Mouse (Mus musculus) 416B (cell line): ENCODE data around the gene Olfr688.
A peak's percentile ranks its signal among the peaks of the same experiment; 100 is the strongest.

ENCODE experiments used
- DNase-seq: peaks from one replicate; pipeline ENCODE4 v3.0.0; 2011; ENCODE audit warnings: low read depth

Olfr688 gene

GRCm38 (mm10) chr7:105287795-105288194 is at the start of gene Olfr688:
TSS of gene Olfr688 (plus strand) at chr7:105288095.
- DNase-seq, result no peak

GRCm38 (mm10) chr7:105247671-105248070 is 40.2 kb upstream of the Olfr688 start:
- DNase-seq, result no peak

GRCm38 (mm10) chr7:105248197-105248596 is 39.7 kb upstream of the Olfr688 start:
- no peak for DNase-seq

- DNase-seq, result peak; percentile 56
Observed at GRCm38 (mm10) chr7:105256656-105257055, 31.2 kb upstream of the Olfr688 start.

- DNase-seq, result no peak
Observed at GRCm38 (mm10) chr7:105272426-105272825, 15.5 kb upstream of the Olfr688 start.

- DNase-seq, result no peak
Observed at GRCm38 (mm10) chr7:105290051-105290450, 2.2 kb downstream of the Olfr688 start.

- no peak for DNase-seq
Observed at GRCm38 (mm10) chr7:105310865-105311264, 23.0 kb downstream of the Olfr688 start, which contains the start of gene Olfr689. TSS of gene Olfr689 (plus strand) at chr7:105311165.

- no peak for DNase-seq
Observed at GRCm38 (mm10) chr7:105325302-105325701, 37.4 kb downstream of the Olfr688 start.

- no peak for DNase-seq
Observed at GRCm38 (mm10) chr7:105334004-105334403, 46.1 kb downstream of the Olfr688 start, which contains the start of gene Olfr690. TSS of gene Olfr690 (minus strand) at chr7:105334104.
